Mouse (Mus musculus) hindbrain, embryonic 12.5 days (tissue): ENCODE measurements around the gene Bcap31. TPM values are rescaled to one million over a fixed set of nuclear protein-coding genes. Genes with fewer than 3 reads are reported as not detected.
A peak's percentile ranks its signal among the peaks of the same experiment; 100 is the strongest.
"Not testable (repeated sequence)": the region's sequence is repeated elsewhere in the genome, so short reads cannot be mapped to it uniquely, and the experiment has no call there.

Experiments
- ATAC-seq: fragments of 200-750 bp; cut with Nextera tagmentation; 2 replicates; pipeline ENCODE4 v1.8.0; 2017; ENCODE audit warnings: moderate TSS enrichment; ENCODE audit not compliant: low FRiP score
- H3K27ac ChIP-seq: fragments of 300-500 bp; sonication (generic); 2 replicates; pipeline ENCODE4 v1.5.1; 2016; ENCODE audit warnings: mild to moderate bottlenecking
- H3K27me3 ChIP-seq: fragments of 300-500 bp; sonication (generic); 2 replicates; pipeline ENCODE4 v1.6.1; 2016; ENCODE audit warnings: mild to moderate bottlenecking
- H3K36me3 ChIP-seq: fragments of 300-500 bp; sonication (generic); 2 replicates; pipeline ENCODE4 v1.6.1; 2016; ENCODE audit warnings: mild to moderate bottlenecking
- H3K4me1 ChIP-seq: fragments of 300-500 bp; sonication (generic); 2 replicates; pipeline ENCODE4 v1.6.1; 2016
- H3K4me2 ChIP-seq: fragments of 300-500 bp; sonication (generic); replicated peaks from 2 replicates; pipeline ENCODE4 v1.6.1; 2016; ENCODE audit warnings: mild to moderate bottlenecking
- H3K4me3 ChIP-seq: fragments of 300-500 bp; sonication (generic); 2 replicates; pipeline ENCODE4 v1.5.1; 2016; ENCODE audit warnings: mild to moderate bottlenecking
- H3K9ac ChIP-seq: fragments of 300-500 bp; sonication (generic); 2 replicates; pipeline ENCODE4 v1.6.1; 2016; ENCODE audit warnings: mild to moderate bottlenecking, moderate library complexity
- H3K9me3 ChIP-seq: fragments of 300-500 bp; sonication (generic); replicated peaks from 2 replicates; pipeline ENCODE4 v1.6.1; 2016; ENCODE audit warnings: mild to moderate bottlenecking
- WGBS: fragments of 180-500 bp; shearing (Covaris S2); methylation state at CpG from one replicate; pipeline ENCODE4 v1.1.7; 2016; 5-methylcytosine and 5-hydroxymethylcytosine counted together
- polyA plus RNA-seq: library from polyadenylated mRNA; unstranded; fragments of >200 nt; fragmentation: Nextera tagmentation; extraction: Ambion mirVana; gene quantifications from 2 replicates; pipeline ENCODE4 v1.2.1, GENCODE M21; 2016

The Bcap31 gene
- polyA plus RNA-seq = 132 and 136 TPM in 2 replicates

DNA sequence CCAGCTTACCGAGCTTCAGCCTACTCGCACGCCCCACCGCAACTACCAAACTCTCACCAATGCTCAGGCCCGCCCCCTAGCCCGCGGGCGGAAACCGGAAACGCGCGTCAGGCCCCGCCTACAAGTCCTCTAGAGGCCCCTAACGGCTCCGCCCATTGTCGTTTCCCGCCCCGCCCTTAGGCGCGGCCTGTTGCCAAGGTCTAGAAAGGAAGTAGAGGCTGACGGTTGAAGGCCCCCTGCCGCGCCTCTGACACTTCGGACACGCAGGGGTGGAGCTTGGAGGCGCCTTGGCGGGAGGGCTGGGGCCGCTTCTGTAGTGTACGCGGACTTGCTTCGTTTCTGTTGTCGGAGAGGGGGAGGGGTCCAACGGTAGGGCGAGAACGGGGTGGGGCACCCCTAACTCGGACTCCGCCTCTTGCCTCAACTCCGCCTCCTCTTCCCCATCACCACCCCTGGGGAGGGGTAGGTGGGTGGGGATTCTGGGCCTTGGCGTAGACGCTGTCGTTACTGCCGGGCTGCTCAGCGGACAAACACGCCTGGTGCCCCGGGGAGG, at the start of gene Bcap31, which contains the start of gene Abcd1:
Gene Bcap31, minus strand, starts transcription at position 67 of the 553 bp plus-strand sequence.
Gene Abcd1, plus strand, starts transcription at position 489 of the 553 bp plus-strand sequence.
- peak within 1 kb of the TSS; percentile 47 for H3K4me3 ChIP-seq
- peak; percentile 92 for ATAC-seq
- peak within 1 kb of the TSS; percentile 57 for H3K4me2 ChIP-seq
- H3K36me3 ChIP-seq = no peaks in the 10 kb centered on the region
- H3K27ac ChIP-seq = peak within 1 kb of the TSS; percentile 44
- peak within 1 kb of the TSS; percentile 57 for H3K9ac ChIP-seq
- peaks cover 28% of the 10 kb centered on the region for H3K4me1 ChIP-seq
- H3K27me3 ChIP-seq = no peaks in the 10 kb centered on the region
- no peaks in the 10 kb centered on the region for H3K9me3 ChIP-seq
- WGBS = 17% methylated on average over 41 of the region's 45 CpGs

- Histone ChIP-seq H3K4me3 (no peak overlapping the region), H3K9me3 (no peaks in the 10 kb centered on the region), H3K27ac (no peak overlapping the region), H3K9ac (no peak overlapping the region), H3K27me3 (no peaks in the 10 kb centered on the region), H3K4me2 (no peak overlapping the region), H3K4me1 (no peaks in the 10 kb centered on the region), H3K36me3 (no peaks in the 10 kb centered on the region)
- no peak for ATAC-seq
- WGBS = 75% methylated on average over 1 of the region's 1 CpGs
Measured at GRCm38 (mm10) chrX:73765311-73765710, 49.3 kb upstream of the Bcap31 start.

GRCm38 (mm10) chrX:73758611-73759290, 42.8 kb upstream of the Bcap31 start:
- H3K9me3 ChIP-seq = no peaks in the 10 kb centered on the region
- 83% methylated on average over 13 of the region's 13 CpGs for WGBS
- no peak for ATAC-seq
- no peak overlapping the region for H3K27ac ChIP-seq
- no peaks in the 10 kb centered on the region for H3K27me3 ChIP-seq
- no peak overlapping the region for H3K4me3 ChIP-seq
- H3K4me1 ChIP-seq = no peaks in the 10 kb centered on the region
- no peak overlapping the region for H3K9ac ChIP-seq
- no peaks in the 10 kb centered on the region for H3K36me3 ChIP-seq
- H3K4me2 ChIP-seq = no peak overlapping the region

GRCm38 (mm10) chrX:73756334-73757140, 40.6 kb upstream of the Bcap31 start, which contains the start of gene Plxnb3:
Gene Plxnb3, plus strand, starts transcription at chrX:73757090.
- H3K9me3 ChIP-seq = no peaks in the 10 kb centered on the region
- WGBS = 65% methylated on average over 5 of the region's 5 CpGs
- no peaks in the 10 kb centered on the region for H3K4me1 ChIP-seq
- H3K9ac ChIP-seq = no peak within 1 kb of the TSS
- no peak for ATAC-seq
- no peak within 1 kb of the TSS for H3K27ac ChIP-seq
- H3K4me2 ChIP-seq = no peak within 1 kb of the TSS
- no peaks in the 10 kb centered on the region for H3K36me3 ChIP-seq
- H3K4me3 ChIP-seq = no peak within 1 kb of the TSS
- no peaks in the 10 kb centered on the region for H3K27me3 ChIP-seq

DNA sequence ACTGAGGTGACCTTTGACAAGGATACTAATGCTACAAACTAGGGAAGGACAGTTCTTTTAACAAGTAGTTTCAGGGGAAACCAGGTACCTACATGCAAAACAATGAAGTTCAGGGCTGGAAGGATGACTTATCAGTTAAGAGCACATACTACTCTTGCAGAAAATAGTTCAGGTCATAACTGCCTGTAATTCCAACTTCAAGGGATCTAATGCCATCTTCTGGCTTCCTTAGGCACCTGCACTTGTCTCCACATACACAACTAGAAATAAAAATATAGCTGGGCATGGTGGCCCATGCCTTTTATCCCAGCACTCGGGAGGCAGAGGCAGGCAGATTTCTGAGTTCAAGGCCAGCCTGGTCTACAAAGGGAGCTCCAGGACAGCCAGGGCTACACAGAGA, 33.0 kb upstream of the Bcap31 start:
- Histone ChIP-seq H3K9me3 (no peaks in the 10 kb centered on the region), H3K27ac (no peak overlapping the region), H3K27me3 (no peaks in the 10 kb centered on the region), H3K9ac (no peak overlapping the region), H3K4me3 (no peak overlapping the region), H3K36me3 (no peaks in the 10 kb centered on the region), H3K4me2 (no peak overlapping the region), H3K4me1 (no peaks in the 10 kb centered on the region)
- 79% methylated on average over 1 of the region's 1 CpGs for WGBS
- ATAC-seq = no peak

- no peaks in the 10 kb centered on the region for H3K36me3 ChIP-seq
- WGBS = 90% methylated on average over 1 of the region's 1 CpGs
- no peak for ATAC-seq
- H3K4me1 ChIP-seq = no peaks in the 10 kb centered on the region
- no peak overlapping the region for H3K9ac ChIP-seq
- H3K4me3 ChIP-seq = no peak overlapping the region
- no peak overlapping the region for H3K4me2 ChIP-seq
- H3K27me3 ChIP-seq = no peaks in the 10 kb centered on the region
- no peak overlapping the region for H3K27ac ChIP-seq
- H3K9me3 ChIP-seq = no peaks in the 10 kb centered on the region
Measured at GRCm38 (mm10) chrX:73744774-73745481, 29.0 kb upstream of the Bcap31 start.

DNA sequence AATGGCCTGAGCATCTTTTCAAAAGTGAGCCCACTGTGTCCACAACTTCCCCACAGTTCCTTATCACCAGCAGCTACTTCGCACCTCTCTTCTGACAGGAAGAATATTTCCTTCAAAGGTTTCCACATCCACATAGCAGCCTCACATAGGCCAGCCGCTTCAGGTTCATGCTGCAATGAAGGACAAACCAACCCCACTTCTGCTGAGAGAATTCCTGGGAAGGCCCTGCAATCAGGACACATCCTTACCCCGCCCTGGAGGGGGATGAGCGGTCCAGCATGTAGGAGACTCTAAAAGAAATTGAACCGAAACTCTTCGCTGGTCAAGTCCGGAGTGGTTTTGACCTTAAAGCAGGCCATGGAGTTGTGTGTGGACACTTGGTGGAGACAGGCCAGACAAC, 23.9 kb upstream of the Bcap31 start:
- not testable (repeated sequence) for H3K4me1 ChIP-seq, H3K9me3 ChIP-seq, H3K9ac ChIP-seq, H3K27ac ChIP-seq, H3K27me3 ChIP-seq, H3K4me2 ChIP-seq, H3K36me3 ChIP-seq, H3K4me3 ChIP-seq, ATAC-seq
- WGBS = 90% methylated on average over 7 of the region's 7 CpGs

DNA sequence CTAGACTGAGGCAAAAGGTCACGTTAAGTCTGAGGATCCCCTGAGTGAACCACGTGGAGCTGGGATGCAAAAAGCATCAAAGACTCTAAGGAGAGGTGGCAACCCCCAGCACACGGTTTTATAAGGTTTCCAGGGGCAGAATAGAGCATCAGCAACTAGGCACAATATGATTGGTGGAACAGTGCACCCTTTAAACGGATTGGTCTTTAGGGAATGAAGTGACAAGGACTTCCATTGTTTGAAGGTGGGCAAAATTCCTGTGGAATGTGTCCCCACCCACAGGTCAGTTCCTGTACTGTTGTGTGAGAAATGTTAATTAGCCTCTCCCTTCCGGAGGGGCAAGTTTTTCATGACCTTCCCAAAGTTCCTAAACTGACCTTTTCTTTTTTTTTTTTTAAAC, 23.2 kb upstream of the Bcap31 start:
- no peaks in the 10 kb centered on the region for H3K36me3 ChIP-seq
- no peak overlapping the region for H3K27ac ChIP-seq
- H3K9me3 ChIP-seq = no peaks in the 10 kb centered on the region
- ATAC-seq = no peak
- no peak overlapping the region for H3K4me2 ChIP-seq
- WGBS = 73% methylated on average over 5 of the region's 5 CpGs
- H3K4me3 ChIP-seq = no peak overlapping the region
- no peaks in the 10 kb centered on the region for H3K27me3 ChIP-seq
- no peaks in the 10 kb centered on the region for H3K4me1 ChIP-seq
- no peak overlapping the region for H3K9ac ChIP-seq

DNA sequence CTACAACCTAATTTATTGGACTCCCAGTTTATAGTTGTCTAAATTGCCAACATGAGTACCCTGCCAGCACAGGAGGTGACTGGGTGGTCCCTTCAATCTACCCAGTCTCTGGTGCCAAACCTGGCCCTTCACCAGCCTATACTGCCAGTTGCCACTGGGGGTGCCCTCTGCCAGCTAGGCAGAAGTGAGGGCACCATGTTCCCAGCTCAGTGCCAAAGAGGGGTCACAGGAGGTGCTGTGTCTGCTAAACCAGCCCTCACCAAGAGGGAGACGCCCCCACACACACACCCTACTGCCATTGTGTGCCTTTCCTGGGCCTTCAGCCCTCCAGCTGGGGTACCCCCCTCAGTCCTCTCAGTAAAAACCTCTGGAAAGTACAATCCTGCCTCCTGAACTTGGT, 22.2 kb upstream of the Bcap31 start:
- Histone ChIP-seq H3K36me3 (no peaks in the 10 kb centered on the region), H3K27me3 (no peaks in the 10 kb centered on the region), H3K9me3 (no peaks in the 10 kb centered on the region), H3K4me2 (no peak overlapping the region), H3K4me3 (no peak overlapping the region), H3K9ac (no peak overlapping the region), H3K27ac (no peak overlapping the region), H3K4me1 (no peaks in the 10 kb centered on the region)
- ATAC-seq = no peak
- WGBS = 33% methylated on average over 1 of the region's 1 CpGs

DNA sequence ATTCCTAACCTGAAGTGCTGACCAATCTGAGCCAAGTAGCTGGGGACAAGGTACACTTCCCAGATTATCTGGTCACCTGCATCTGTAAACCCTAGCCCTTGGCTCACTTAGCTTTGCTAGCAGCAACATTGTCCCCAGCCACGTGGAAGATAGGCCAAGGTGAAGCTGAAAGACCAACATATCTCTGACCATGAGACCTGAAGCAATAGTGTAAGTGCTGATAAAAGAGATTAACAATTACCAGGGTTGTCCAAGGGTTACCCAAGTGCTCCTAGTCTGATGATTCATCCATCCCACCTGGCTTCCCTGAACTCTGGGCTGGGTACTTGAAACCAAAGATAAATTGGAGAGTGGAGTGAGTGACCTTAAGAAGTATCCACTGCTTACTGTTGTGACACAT, 14.9 kb upstream of the Bcap31 start:
- 50% methylated on average over 1 of the region's 1 CpGs for WGBS
- no peaks in the 10 kb centered on the region for H3K9me3 ChIP-seq
- H3K4me3 ChIP-seq = no peak overlapping the region
- no peak overlapping the region for H3K27ac ChIP-seq
- no peaks in the 10 kb centered on the region for H3K27me3 ChIP-seq
- ATAC-seq = no peak
- H3K36me3 ChIP-seq = peaks cover 7% of the 10 kb centered on the region; the same call in 1 of the 2 replicates
- no peak overlapping the region for H3K4me2 ChIP-seq
- H3K4me1 ChIP-seq = no peaks in the 10 kb centered on the region
- H3K9ac ChIP-seq = no peak overlapping the region

DNA sequence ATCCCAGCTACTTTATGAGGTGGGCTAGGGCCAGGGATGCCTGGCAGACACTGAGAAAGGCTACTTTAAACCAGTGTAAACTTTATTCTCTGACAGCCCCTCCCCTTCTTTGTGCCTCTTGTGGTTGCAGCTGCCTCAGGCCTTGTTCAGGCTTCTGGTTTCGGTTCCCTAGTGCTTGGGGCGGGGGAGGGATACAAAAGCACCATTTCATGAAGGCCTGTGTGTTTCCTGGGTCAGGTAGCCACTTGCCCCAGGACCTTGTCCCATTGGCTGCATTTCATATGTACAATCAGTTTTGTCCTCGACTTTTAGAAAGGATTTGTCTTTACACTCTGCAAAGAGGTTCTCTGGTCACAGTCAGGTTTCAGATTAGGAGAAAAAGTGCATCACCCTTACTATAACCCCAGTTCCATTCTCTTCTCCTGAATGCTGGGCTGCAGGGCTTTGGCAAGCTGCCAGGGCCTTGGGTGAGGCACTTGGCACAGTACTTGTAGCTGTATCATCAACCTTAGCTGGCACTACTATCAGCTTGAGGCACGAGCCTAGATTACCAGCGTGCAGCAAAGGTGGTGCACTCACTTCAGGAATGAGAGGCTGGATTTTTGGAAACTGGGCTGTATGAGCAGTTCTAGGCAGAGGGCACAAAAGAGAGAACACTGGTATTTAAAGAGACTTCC, 2.8 kb upstream of the Bcap31 start:
- Histone ChIP-seq H3K4me3 (no peak overlapping the region), H3K9ac (no peak overlapping the region), H3K36me3 (no peaks in the 10 kb centered on the region), H3K9me3 (no peaks in the 10 kb centered on the region), H3K4me1 (peaks cover 28% of the 10 kb centered on the region), H3K27me3 (no peaks in the 10 kb centered on the region), H3K4me2 (peak overlapping the region; percentile 13; the same call in 1 of the 2 replicates), H3K27ac (no peak overlapping the region)
- no peak for ATAC-seq
- WGBS = 60% methylated on average over 5 of the region's 5 CpGs
